Mouse (Mus musculus): ENCODE data around the gene Gm39566. TPM values are rescaled to one million over a fixed set of nuclear protein-coding genes. Genes with fewer than 3 reads are reported as not detected.
A peak's percentile ranks its signal among the peaks of the same experiment; 100 is the strongest.

The Gm39566 gene
- polyA plus RNA-seq, 1 experiment from 2014 or later: not detected

DNA sequence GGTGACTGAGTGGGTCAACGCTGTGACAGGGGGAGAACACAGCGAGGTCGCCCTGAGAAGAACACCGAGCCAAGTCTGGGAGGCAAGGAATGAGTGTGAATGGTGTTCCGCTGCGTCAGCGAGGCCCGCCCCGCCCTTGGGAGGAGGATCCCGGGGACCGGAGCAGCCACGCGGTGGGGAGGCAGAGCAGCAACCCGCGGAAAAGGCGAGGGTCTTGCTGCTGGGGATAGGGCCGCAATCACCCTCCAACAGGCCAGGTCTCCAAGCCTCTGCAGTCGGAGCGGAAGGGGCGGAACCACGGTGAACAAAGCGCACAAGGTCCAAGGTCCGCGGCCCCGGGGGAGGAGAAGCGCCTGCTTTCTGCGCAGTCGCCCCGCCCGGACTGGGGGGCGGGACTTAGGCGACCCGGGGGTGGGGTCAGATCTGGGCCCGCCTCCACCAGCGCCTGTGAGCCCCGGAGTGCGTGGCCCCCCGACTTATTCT, 31.1 kb upstream of the Gm39566 start, which contains the start of gene Plscr3:
Gene Plscr3 (plus strand): TSS at position 179 of the 483 bp plus-strand sequence.
- Histone ChIP-seq H3K4me1 (peaks cover 36% of the 10 kb centered on the region), H3K9me3 (replicated peaks) (no peaks in the 10 kb centered on the region), H3K27ac (peak within 1 kb of the TSS; percentile 97), H3K36me3 (peaks cover 37% of the 10 kb centered on the region), H3K27me3 (ENCODE audit: low read depth, poor library complexity, severe bottlenecking) (no peaks in the 10 kb centered on the region), H3K4me3 (peak within 1 kb of the TSS; percentile 78)
- DNase-seq (ENCODE audit: low spot score): peak; percentile 95
- WGBS: 1% methylated on average over 38 of the region's 38 CpGs

- Histone ChIP-seq H3K9me3 (replicated peaks) (no peaks in the 10 kb centered on the region), H3K4me1 (peaks cover 50% of the 10 kb centered on the region), H3K27me3 (ENCODE audit: low read depth, poor library complexity, severe bottlenecking) (peaks cover 34% of the 10 kb centered on the region), H3K4me3 (peak overlapping the region; percentile 72), H3K27ac (peak overlapping the region; percentile 88), H3K36me3 (peaks cover 3% of the 10 kb centered on the region)
- peak; percentile 65 for DNase-seq (ENCODE audit: low spot score)
- 6% methylated on average over 7 of the region's 7 CpGs for WGBS
Observed at GRCm38 (mm10) chr11:69838714-69839104, 23.6 kb upstream of the Gm39566 start.

DNA sequence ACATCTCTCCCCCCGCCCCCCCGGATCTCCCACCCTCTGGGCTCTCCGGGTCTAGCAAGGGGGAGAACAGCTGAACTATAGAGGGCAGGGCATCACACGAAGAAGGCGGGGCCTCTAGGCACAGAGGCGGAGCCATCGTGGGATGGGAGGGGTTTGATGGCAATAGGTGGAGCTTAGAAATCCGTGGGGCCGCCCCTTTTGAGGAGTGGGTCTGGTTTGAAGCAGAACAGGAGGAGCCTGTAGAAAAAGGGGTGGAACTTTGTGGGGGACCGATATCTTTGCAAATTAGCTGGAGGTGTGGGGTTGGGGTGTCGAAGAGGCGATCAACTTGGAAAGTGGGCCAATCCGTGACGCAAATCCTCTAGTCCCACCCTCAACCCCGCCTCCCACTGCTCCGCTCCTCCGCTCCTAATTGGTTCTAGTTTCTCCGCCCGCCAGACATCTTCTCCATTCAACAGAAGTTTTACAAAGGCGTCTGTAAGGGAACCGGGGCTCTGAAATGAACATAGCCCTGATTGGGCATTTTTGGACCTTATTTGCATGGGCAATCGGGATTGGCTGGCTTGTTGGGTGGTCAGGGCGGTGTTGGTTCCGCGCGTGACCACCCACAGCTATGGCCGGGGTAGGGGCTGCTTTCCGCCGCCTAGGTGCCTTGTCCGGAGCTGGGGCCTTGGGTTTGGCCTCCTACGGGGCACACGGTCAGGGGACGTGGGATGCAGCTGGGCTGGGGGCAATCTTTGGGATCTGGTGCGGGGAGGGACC, 23.0 kb upstream of the Gm39566 start, which contains the start of gene Tmem256:
Gene Tmem256 (plus strand): TSS at position 563 of the 762 bp plus-strand sequence.
- Histone ChIP-seq H3K36me3 (peaks cover 8% of the 10 kb centered on the region), H3K9me3 (replicated peaks) (no peaks in the 10 kb centered on the region), H3K4me1 (peaks cover 53% of the 10 kb centered on the region), H3K27me3 (ENCODE audit: low read depth, poor library complexity, severe bottlenecking) (peaks cover 40% of the 10 kb centered on the region), H3K27ac (peak within 1 kb of the TSS; percentile 88), H3K4me3 (peak within 1 kb of the TSS; percentile 72)
- DNase-seq (ENCODE audit: low spot score): peak; percentile 92
- whole genome bisulfite sequencing: under 1% methylated on average over 34 of the region's 34 CpGs

DNA sequence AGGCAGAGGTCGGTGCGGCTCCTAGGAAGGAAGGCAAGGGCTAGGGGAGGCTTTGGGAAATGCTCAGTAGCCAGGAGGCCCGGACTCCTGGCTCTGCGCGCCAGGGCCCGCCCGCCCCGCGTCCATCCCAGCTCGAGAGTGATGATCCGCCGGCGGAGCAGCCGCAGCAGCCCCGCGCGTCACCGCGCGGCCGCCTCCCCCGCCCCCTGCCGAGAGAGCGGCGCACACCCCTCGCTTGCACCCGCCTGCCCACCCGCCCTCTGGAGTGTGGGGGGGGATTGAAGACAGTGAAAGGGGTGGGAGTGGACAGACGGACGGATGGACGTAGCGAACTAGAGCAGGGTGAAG, 22.5 kb upstream of the Gm39566 start, which contains the start of gene Nlgn2:
Gene Nlgn2 (minus strand): TSS at position 181 of the 348 bp plus-strand sequence.
- Histone ChIP-seq H3K27me3 (ENCODE audit: low read depth, poor library complexity, severe bottlenecking) (peaks cover 45% of the 10 kb centered on the region), H3K4me1 (peaks cover 53% of the 10 kb centered on the region)
- WGBS: under 1% methylated on average over 30 of the region's 32 CpGs

DNA sequence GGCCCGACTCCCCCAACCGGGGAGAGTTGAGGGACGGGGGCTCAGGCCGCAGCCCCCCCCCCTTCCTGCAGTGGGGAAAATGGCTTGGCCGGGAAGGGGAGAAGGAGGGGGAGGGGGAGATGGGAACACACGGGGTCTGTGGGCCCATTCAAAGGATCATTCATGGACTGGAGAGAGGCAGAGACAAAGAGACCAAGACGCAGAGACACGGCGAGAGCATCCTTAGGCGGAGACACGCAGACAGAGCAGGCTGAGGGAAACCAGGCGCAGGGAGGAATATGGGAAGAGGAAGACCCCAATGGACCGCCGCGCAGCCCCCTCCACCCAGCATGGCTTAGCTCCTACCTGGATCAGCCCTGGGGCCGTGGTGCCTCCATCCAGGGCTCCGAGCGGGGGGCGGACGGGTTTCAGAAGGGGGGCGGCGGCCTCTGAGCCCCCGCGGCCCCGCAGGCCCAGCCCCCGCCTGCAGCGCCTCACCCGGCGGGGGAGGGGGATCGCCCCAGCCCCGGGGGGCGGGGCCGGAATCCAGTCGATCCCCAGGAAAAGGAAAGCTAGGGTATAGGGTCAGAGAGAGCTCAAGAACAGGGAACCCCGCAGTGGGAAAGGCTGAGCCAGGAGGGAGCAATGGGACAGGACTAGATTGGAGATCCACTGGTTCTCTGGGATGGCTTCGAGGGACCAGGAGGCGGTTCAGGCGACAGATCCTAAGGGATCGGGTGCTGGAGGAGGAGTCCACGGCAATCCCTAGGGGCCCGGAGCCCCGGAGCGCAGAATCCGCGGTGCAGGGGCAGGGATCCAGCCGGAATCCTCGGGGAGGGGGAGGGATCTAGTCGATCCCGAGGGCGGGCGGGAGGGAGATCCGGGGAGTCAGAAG, 21.8 kb upstream of the Gm39566 start:
- H3K4me1 ChIP-seq: peaks cover 53% of the 10 kb centered on the region
- WGBS: 1% methylated on average over 52 of the region's 52 CpGs
- H3K27me3 ChIP-seq (ENCODE audit: low read depth, poor library complexity, severe bottlenecking): peaks cover 52% of the 10 kb centered on the region
- peak; percentile 68 for DNase-seq (ENCODE audit: low spot score)
- peak overlapping the region; percentile 88 for H3K27ac ChIP-seq
- peaks cover 17% of the 10 kb centered on the region for H3K36me3 ChIP-seq
- no peaks in the 10 kb centered on the region for H3K9me3 ChIP-seq (replicated peaks)
- peak overlapping the region; percentile 72 for H3K4me3 ChIP-seq

More for the DNA sequence above, 22.5 kb upstream of the Gm39566 start, which contains the start of gene Nlgn2:
- DNase-seq (ENCODE audit: low spot score): no peak
- H3K27ac ChIP-seq: peak within 1 kb of the TSS; percentile 88
- peaks cover 14% of the 10 kb centered on the region for H3K36me3 ChIP-seq
- peak within 1 kb of the TSS; percentile 72 for H3K4me3 ChIP-seq
- no peaks in the 10 kb centered on the region for H3K9me3 ChIP-seq (replicated peaks)

DNA sequence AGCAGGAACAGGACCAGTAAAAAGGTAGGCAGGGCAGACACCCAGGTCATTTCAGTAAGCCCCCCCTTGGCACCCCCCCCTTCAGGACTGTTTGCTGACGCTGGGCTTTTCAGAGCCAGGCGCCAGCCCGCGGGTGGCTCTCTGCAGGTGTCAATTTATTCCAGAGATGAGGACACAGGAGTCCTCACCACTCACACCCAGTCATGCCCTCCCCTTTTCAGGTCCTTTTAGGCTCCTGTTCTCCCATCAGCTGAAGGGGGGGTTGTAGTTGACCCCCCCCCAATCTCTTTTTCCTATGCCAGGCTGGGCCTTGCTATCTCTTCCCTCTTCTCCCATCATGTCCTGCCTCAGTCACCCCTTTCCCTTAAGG, 20.9 kb upstream of the Gm39566 start:
- peaks cover 58% of the 10 kb centered on the region for H3K4me1 ChIP-seq
- H3K9me3 ChIP-seq (replicated peaks): no peaks in the 10 kb centered on the region
- no peak for DNase-seq (ENCODE audit: low spot score)
- H3K36me3 ChIP-seq: peaks cover 19% of the 10 kb centered on the region
- H3K27me3 ChIP-seq (ENCODE audit: low read depth, poor library complexity, severe bottlenecking): peaks cover 53% of the 10 kb centered on the region
- H3K27ac ChIP-seq: peak overlapping the region; percentile 12; the same call in 1 of the 2 replicates
- WGBS: 3% methylated on average over 4 of the region's 4 CpGs
- peak overlapping the region; percentile 72 for H3K4me3 ChIP-seq

GRCm38 (mm10) chr11:69835326-69835965, 20.3 kb upstream of the Gm39566 start:
- peaks cover 19% of the 10 kb centered on the region for H3K36me3 ChIP-seq
- H3K27ac ChIP-seq: 0 out of 2 replicates have a peak overlapping the region, but pooled peaks have one; percentile 12
- 5% methylated on average over 9 of the region's 9 CpGs for whole genome bisulfite sequencing
- peak overlapping the region; percentile 72 for H3K4me3 ChIP-seq
- H3K4me1 ChIP-seq: peaks cover 61% of the 10 kb centered on the region
- no peaks in the 10 kb centered on the region for H3K9me3 ChIP-seq (replicated peaks)
- peaks cover 53% of the 10 kb centered on the region for H3K27me3 ChIP-seq (ENCODE audit: low read depth, poor library complexity, severe bottlenecking)
- peak; percentile 64 for DNase-seq (ENCODE audit: low spot score)

GRCm38 (mm10) chr11:69834001-69834549, 19.0 kb upstream of the Gm39566 start:
- DNase-seq (ENCODE audit: low spot score): peak; percentile 56
- peaks cover 60% of the 10 kb centered on the region for H3K4me1 ChIP-seq

GRCm38 (mm10) chr11:69833554-69833953, 18.5 kb upstream of the Gm39566 start:
- peak overlapping the region; percentile 80 for H3K27ac ChIP-seq

More at GRCm38 (mm10) chr11:69834001-69834549, 19.0 kb upstream of the Gm39566 start:
- Histone ChIP-seq H3K27ac (peak overlapping the region; percentile 80), H3K9me3 (replicated peaks) (no peaks in the 10 kb centered on the region), H3K27me3 (ENCODE audit: low read depth, poor library complexity, severe bottlenecking) (peaks cover 53% of the 10 kb centered on the region), H3K36me3 (peaks cover 21% of the 10 kb centered on the region), H3K4me3 (peak overlapping the region; percentile 72)
- 7% methylated on average over 40 of the region's 48 CpGs for WGBS

DNA sequence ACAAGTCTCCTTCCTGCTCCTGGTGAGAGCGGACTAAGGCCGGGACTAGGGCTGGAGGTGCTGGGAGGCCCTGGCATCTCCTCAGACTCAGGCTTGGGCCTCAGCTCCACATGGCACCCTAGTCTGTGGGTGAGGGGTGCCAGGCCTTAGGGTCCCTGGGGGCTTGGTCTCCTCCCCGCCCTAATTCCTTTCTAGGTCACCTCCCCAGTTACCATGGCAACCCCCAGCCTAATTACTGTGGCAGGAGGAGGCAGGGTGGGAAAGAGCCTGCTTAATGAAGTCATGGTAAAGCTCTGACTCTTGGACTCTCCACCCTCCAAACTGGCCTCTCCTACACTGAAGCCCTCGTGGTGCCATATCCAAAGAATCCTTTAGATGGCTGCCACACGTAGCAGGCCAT, 13.7 kb upstream of the Gm39566 start:
- no peak for DNase-seq (ENCODE audit: low spot score)
- Histone ChIP-seq H3K4me1 (peaks cover 33% of the 10 kb centered on the region), H3K9me3 (replicated peaks) (peaks cover 4% of the 10 kb centered on the region; the same call in 1 of the 2 replicates), H3K27ac (peak overlapping the region; percentile 61), H3K4me3 (peak overlapping the region; percentile 15; the same call in 1 of the 2 replicates), H3K27me3 (ENCODE audit: low read depth, poor library complexity, severe bottlenecking) (peaks cover 20% of the 10 kb centered on the region), H3K36me3 (peaks cover 61% of the 10 kb centered on the region)
- WGBS: 75% methylated on average over 5 of the region's 5 CpGs

More at GRCm38 (mm10) chr11:69833554-69833953, 18.5 kb upstream of the Gm39566 start:
- DNase-seq (ENCODE audit: low spot score): no peak
- H3K9me3 ChIP-seq (replicated peaks): no peaks in the 10 kb centered on the region
- peaks cover 62% of the 10 kb centered on the region for H3K4me1 ChIP-seq
- peaks cover 24% of the 10 kb centered on the region for H3K36me3 ChIP-seq
- peak overlapping the region; percentile 72 for H3K4me3 ChIP-seq
- H3K27me3 ChIP-seq (ENCODE audit: low read depth, poor library complexity, severe bottlenecking): peaks cover 53% of the 10 kb centered on the region
- 59% methylated on average over 8 of the region's 8 CpGs for WGBS

DNA sequence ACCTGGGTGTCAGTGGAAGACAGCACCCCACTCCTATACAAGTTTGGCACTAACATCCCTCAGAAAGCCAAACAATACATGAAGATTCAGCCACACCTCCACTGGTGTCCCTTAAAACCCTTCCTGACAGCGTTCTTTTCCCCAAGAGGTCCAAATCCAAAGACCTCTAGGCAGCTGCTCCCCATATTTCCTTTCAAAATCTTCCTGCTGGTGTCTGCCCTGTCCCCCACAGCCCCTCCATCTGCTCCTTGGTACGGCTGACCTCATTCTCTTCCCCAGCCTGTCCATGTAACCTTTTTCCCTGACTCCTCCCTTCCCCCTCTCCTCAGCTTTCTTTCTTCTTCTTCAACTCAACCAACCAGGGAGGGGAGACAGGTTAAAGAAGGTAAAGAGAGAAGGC, 8.4 kb upstream of the Gm39566 start:
- DNase-seq (ENCODE audit: low spot score): no peak
- Histone ChIP-seq H3K4me1 (peaks cover 12% of the 10 kb centered on the region), H3K27me3 (ENCODE audit: low read depth, poor library complexity, severe bottlenecking) (no peaks in the 10 kb centered on the region), H3K9me3 (replicated peaks) (peaks cover 4% of the 10 kb centered on the region; the same call in 1 of the 2 replicates), H3K27ac (no peak overlapping the region), H3K4me3 (no peak overlapping the region), H3K36me3 (peaks cover 38% of the 10 kb centered on the region)
- 82% methylated on average over 2 of the region's 2 CpGs for WGBS

DNA sequence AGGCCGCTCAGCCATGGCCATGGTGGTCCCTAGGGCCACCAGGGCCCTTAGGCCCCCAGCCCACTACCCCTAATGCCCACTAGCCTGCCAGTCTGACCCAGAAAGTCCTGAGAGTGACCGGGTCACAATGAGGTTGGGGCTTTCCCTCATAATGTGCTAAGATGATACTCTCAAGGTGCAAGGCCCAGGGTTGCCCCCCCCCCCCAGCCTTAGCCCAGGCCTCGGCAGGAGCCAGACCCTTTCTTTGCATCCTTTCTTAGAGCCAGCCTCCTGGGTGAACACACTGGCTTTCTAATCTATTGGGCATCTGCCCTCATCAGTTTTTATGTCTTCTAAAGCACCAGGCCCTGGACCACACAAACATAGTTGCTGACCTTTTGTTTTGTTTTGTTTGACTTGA, 7.0 kb upstream of the Gm39566 start, which contains the start of gene Spem1:
Gene Spem1 (minus strand): TSS at position 101 of the 400 bp plus-strand sequence.
- no peak within 1 kb of the TSS for H3K27ac ChIP-seq
- peaks cover 24% of the 10 kb centered on the region for H3K36me3 ChIP-seq
- WGBS: 85% methylated on average over 3 of the region's 3 CpGs
- DNase-seq (ENCODE audit: low spot score): no peak
- no peak within 1 kb of the TSS for H3K4me3 ChIP-seq
- H3K27me3 ChIP-seq (ENCODE audit: low read depth, poor library complexity, severe bottlenecking): no peaks in the 10 kb centered on the region
- H3K4me1 ChIP-seq: peaks cover 9% of the 10 kb centered on the region
- peaks cover 4% of the 10 kb centered on the region; the same call in 1 of the 2 replicates for H3K9me3 ChIP-seq (replicated peaks)

Data from limb, embryonic 10.5 days (tissue).